Mouse (Mus musculus): Measurements from ENCODE around the gene Sox30. TPM values are rescaled to one million over a fixed set of nuclear protein-coding genes. Genes with fewer than 3 reads are reported as not detected.
A peak's percentile ranks its signal among the peaks of the same experiment; 100 is the strongest.

Sox30 gene
- total RNA-seq, 2 experiments from 2014 or later: 0.06 TPM; not detected in 1

DNA sequence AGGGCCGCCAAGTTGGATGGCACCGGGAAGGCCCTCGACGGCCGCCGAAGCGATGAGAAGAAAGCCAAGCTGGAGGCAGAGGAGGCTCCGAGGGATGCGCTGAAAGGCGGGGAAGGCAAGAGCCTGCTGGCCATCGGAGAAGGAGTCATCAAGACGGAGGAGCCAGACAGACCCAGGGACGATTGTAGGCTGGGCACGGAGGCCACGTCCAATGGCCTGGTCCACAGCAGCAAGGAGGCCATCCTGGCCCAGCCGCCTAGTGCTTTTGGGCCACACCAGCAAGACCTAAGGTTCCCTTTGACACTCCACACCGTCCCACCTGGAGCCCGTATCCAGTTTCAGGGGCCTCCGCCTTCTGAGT is 763 bp downstream of the Sox30 start:
- intact Hi-C loops (cut with DNase I; ENCODE audit: low total_unique reads): no loop called here
- DNase-seq: no peak

DNA sequence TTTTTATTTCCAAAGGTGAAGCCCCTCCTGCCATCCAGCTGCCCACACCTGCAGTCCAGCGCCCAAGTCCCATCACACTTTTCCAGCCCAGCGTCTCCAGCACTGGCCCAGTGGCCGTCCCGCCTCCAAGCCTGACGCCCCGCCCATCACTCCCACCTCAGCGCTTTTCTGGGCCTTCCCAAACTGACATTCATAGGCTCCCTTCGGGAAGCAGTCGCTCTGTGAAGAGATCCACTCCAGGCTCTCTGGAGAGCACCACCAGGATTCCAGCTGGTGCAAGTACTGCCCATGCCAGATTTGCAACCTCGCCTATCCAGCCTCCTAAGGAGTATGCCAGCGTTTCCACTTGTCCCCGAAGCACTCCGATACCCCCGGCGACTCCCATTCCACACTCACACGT is 11.5 kb downstream of the Sox30 start:
- DNase-seq: peak; percentile 9
- intact Hi-C loops (cut with DNase I; ENCODE audit: low total_unique reads): no loop called here

DNA sequence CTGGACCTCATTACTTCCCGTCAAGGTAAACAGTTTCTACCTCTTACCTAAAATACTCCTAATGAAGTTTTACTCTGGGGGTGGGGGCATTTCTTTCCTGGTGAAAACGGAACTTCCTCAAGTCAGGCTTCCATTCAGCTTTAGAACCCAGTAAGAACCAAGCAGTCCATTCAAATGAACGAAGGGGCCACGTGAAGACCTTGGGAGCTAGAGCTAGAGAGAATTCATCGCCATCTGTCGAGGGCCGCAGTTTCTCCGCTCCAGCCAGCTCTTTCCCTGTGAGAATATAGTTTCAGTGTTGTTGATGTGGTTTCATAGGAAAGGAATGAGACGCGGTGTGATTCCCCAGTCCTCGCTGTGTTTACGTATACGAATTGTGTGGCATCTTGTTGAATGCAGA is 12.0 kb downstream of the Sox30 start:
- DNase-seq: no peak
- intact Hi-C loops (cut with DNase I; ENCODE audit: low total_unique reads): no loop called here

DNA sequence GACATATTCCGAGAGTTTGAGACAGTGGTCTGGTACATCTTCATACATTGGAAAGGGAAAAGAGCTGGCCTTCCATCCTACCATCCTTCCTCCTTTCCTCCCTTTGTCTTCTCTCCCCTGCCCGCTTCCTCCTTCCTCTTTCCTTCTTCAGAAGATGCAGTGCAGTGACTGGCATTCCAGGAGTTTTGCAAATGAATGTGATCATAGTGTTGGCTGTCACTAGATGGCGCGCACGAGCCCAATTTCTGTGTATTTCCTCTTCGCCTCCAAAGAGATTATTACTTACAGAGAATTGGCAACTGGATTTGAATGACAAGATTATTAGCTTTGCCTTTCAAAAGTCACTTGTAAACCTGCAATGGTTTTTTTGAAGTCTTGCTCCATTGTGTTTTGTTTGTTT is 36.0 kb downstream of the Sox30 start:
- intact Hi-C loops (cut with DNase I; ENCODE audit: low total_unique reads): loop anchor here (5.0 kb wide), 1 partner anchor 196 kb away; no protein-coding TSS in a partner anchor

DNA sequence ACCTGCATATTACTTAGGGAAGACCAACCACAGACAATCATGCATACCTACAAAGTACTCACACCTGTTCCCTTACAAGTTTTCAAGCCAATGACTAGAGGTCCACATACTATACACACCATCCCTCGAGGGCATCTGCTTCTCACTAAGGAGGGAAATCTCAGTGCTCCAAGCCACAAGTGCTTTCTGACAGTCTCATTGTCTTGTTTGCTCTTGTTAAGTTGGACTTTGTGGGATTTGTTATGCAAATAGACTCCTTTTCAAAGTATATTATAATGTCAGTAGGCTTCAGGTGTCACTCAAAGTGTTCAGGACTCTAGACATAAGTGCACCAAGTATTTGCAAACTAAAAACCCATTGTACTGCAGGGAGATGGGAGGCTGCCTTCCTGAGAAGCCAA is 40.1 kb downstream of the Sox30 start:
- intact Hi-C loops (cut with DNase I; ENCODE audit: low total_unique reads): no loop called here
- no peak for DNase-seq

More for the DNA sequence above, 36.0 kb downstream of the Sox30 start:
- DNase-seq: peak; percentile 63

DNA sequence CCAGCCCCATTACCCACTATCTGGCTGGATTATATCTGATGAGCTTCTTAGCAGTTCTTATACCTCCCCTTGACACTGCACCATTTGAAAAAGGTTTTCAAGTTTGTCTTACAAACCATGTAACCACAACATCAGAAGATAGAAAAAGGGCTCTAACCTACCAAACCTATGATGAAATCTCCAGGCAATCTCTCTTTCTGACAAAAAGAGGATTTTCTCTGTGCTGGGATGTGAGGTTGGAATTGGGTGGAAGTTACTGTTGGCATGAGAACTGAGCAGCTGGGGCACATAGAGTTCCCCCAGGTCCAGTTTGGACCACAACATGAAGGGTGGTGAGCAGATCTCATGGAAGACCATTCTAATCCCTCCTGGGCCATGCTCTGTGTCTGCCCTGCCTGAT is 41.7 kb downstream of the Sox30 start:
- DNase-seq: no peak
- intact Hi-C loops (cut with DNase I; ENCODE audit: low total_unique reads): no loop called here

DNA sequence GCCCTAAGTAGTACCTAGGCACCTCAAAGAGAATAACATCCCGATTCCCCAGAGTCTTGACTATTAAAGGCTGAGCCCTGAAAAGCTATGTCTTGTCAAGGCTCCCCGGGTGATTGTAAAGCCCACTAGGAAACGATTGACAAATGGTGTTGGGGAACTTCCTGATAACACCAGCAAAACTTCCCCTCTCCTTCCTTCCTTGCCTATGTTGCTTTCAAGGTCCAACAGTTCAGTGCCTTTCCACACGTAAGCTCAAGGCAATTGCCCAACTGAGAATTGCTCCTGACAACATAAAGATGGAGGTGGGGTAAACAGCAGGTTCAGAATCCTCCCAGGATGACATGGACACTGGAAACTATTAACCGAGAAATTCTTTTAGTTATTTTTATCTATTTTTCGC is 42.9 kb downstream of the Sox30 start:
- intact Hi-C loops (cut with DNase I; ENCODE audit: low total_unique reads): no loop called here
- no peak for DNase-seq

DNA sequence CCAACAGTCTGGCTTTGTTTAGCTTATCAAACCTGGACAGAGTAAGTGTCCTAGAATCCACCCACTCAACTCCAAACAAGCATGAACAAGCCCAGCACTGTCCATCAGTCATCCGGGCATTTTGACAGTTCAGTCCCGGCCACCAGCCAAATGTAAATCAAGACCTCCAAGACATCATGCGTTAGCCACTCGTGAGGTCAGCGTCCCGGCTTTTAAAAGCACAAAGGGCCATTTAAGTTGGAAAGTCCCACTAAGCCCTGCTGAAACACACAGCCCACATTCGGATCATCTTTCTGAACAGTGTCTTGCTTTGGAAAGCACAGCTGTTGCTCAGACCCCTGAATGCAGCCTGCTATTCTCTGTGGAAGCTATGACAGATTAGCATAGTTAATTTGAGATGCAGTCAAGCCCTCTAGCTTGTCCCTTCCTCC is 45.9 kb downstream of the Sox30 start:
- intact Hi-C loops (cut with DNase I; ENCODE audit: low total_unique reads): no loop called here
- DNase-seq: peak; percentile 63

DNA sequence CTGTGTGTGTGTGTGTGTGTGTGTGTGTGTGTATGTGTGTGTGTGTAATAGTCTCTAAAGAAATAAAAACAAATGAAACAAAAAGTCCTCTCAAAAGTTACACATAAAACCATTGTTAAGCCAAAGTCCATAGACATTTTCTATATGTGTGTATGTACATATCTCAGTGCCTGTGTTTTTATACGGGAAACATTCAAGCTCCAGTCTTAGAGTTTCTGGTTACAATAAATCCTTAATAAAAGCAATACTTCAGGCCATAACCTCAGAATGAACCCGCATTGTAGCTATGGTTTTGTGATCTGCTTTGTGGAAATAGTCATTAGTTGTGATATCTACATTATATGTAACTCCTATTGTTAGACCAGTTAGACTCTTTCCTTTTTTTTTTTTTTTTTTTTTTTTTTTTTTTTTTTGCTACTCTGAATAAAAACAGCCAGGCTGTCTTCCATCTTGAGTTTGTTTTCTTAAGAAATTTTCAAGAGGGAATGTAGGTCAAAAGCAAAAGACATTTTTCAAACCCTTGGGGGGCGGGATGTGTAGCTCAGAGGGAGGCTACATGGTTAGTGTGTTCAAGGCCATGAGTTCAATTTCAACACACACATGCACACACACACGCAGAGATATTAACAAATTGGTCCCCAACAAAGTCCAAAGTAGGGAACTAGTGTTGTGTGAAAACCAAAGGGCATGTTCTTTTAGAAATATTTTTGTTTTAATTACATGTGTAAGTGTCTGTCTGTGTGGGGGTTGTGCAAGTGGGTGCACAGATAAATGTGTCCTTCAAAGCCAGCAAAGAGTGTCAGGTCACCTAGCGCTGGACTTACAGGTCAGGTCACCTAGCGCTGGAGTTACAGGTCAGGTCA is 48.1 kb downstream of the Sox30 start:
- intact Hi-C loops (cut with DNase I; ENCODE audit: low total_unique reads): no loop called here
- no peak for DNase-seq

DNA sequence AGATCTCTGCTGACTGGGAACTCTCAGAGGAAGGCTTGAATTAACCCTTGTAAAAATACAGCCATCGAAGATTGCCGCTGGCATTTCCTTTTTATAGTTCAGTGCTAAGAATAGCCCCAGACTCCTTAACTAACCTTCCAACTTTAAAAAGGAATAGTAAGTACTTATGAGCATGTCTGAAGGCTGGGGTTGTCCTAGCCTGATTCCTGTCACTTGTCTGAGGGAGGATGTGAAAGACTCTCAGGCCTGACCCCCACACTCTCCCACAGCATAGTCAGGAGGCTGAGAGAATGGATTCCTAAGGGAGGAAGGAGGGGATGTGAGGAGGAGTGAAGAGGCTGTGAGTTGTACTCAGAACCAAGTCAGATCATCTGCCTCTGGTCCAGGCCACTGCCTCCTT is 49.4 kb downstream of the Sox30 start:
- intact Hi-C loops (cut with DNase I; ENCODE audit: low total_unique reads): no loop called here
- no peak for DNase-seq

DNA sequence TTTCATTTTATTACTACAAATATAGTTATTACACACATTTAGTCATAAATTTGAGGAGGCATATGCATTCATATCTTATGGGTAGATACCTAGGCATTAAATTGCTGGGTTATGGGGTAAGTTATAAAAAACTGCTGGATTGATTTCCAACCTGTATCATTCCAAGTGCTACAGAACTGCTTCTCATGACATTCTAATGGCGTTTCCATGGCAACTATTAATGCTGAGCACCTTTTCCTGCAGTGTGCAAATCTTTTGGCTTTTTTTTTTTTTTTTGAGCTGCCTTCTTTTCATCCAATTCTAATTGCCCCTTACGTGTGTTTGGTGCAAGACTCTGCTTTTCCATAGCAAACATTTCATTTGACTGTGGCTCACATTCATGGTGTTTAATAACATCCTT is 49.9 kb downstream of the Sox30 start:
- no peak for DNase-seq
- intact Hi-C loops (cut with DNase I; ENCODE audit: low total_unique reads): no loop called here

DNA sequence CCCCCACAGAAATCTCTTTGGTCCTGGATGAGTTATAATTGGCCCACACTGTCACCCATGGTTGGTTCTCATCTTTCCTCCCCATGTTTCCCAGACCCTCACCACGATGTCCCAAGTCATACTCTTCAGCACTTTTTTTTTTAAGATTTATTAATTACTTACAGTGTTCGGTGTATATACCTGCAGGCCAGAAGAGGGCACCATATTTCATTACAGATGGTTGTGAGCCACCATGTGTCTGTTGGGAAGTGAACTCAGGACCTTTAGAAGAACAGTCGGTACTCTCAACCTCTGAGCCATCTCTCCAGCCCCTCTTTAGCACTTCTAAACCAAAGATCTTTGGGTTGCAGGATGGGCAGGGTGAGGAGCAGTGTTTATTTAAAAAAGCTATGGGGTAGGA is 51.4 kb downstream of the Sox30 start:
- no peak for DNase-seq
- intact Hi-C loops (cut with DNase I; ENCODE audit: low total_unique reads): no loop called here

DNA sequence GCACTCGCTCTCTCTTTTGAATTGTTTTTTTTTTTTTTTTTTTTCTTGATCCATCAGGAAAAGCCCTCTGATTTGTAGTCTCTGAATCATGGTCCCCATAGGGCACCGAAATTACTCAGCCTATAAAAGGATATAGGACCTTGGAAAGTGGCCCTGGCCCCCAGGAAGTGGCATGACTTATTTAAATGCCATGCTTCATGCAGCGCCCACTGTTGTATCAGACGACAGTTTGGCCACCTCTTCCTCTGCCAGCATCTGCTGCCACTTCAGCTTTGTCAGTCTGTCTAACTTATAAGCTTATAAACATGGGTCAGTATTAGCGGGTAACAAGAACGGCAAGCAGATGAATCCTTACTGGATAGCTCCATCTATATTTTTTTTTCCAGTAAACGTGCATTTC is 52.8 kb downstream of the Sox30 start:
- intact Hi-C loops (cut with DNase I; ENCODE audit: low total_unique reads): no loop called here
- DNase-seq: no peak

DNA sequence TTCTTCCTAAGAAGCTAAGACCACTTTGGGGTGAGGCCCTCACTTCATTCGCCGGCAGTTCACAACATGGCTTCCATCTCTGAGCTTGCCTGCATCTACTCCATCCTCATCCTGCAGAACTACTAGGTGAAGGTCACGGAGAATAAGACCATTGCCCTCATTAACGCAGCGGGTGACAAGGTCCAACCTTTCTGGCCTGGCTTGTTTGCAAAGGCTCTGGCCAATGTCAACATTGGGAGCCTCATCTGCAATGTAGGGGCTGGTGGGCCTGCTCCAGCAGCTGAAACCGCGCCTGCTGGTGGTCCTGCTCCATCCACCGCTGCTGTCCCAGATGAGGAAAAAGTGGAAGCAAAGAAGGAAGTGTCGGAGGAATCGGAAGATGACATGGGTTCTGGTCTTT is 56.3 kb downstream of the Sox30 start:
- no peak for DNase-seq
- intact Hi-C loops (cut with DNase I; ENCODE audit: low total_unique reads): no loop called here

DNA sequence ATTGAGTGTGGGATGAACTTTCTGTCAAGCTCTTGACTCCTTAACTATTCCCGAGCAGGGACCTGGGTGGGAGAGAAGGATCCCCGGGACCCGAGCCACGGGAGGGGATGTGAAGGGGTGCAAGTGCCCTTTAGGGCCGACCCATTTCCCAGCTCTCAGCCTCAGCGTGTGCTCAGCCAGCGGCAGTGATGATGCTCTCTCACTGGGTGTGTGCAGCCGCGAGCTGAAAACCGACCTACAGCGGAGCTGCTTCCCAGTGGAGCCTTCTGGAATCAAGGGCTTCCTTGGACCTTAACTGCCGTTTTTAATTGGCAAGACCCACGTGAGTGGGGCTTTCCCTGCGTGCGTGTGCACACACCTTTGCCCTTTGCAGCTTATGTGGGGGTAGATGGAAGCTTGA is 58.8 kb downstream of the Sox30 start:
- intact Hi-C loops (cut with DNase I; ENCODE audit: low total_unique reads): no loop called here
- DNase-seq: no peak

DNA sequence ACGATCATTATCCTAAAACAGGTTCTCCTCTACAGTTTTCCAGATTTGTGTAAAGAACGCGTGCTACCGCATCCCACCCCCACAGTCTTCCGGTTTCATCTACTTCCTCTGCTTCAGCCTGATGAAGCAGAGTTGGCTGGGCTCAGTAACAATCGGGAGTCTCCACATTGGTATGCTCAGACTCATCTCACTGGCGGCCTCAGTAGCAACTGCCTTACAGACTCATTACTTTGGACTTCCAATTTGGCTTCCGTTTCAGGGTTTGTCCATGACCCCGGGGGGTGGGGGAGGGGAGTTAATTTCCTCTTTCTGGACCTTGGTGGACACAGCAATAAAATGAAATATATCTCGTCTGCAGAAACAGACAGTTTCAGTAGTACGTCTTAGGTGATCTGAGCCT is 59.2 kb downstream of the Sox30 start:
- DNase-seq: peak; percentile 52
- intact Hi-C loops (cut with DNase I; ENCODE audit: low total_unique reads): no loop called here

DNA sequence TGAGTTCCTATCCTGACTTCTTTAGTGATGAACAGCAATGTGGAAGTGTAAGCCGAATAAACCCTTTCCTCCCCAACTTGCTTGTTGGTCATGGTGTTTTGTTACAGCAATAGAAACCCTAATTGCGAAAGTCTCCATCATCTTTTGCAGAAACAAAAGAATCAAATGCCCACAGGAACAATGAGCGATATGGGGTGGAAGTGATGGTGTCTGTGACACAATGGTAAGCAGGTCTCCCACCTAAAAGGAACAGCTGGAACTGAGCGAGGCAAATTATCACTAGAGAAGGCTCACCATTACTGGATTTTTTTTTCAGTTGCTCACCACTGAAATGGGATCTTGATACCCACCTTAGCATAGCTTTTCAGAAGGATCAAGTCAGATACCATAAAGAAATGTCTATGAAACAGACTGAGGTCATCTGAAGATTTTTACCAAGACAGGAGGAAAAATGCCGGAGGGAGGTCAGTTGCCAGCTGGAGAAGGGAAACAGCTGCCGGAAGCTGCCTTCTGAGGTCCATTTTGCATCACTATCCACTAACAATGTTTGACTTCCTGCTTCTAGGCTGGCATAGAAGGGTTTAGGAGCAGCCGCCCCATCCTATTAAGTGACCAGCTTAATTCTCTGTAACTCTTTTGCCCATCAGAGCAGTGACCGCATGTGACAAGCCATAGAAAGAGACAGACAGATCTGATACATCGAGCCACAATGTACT is 60.9 kb downstream of the Sox30 start:
- no peak for DNase-seq
- intact Hi-C loops (cut with DNase I; ENCODE audit: low total_unique reads): no loop called here

DNA sequence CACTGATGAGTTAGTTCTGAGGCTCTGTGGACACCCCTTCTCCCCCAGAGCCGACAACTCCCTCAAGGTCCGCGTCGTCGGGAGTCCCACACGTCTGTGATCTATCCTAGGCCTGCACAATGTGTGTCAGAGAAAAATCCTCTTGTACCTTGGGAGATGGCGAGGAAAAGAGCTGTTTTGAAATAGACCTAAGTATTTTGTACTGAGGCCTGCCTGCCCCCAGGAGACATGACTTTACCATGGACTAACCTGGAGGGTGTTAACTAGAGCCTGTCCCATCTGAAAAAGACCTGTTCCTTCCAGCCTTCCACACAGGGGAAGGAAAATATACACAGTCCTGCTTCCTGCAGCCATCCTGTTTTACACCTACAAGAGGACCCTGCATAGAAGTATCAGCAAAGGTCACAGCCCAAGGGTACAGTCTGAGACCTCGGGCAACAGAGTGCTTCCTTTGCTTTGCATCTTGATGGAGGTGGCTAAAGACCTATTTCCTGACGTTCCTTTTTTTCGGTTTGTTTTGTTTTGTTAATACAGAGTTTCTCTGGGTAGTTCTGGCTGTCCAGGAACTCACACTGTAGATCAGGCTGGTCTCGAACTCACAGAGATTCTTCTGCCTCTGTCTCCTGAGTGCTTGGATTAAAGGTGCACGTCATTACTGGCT is 61.6 kb downstream of the Sox30 start:
- DNase-seq: no peak
- intact Hi-C loops (cut with DNase I; ENCODE audit: low total_unique reads): no loop called here

DNA sequence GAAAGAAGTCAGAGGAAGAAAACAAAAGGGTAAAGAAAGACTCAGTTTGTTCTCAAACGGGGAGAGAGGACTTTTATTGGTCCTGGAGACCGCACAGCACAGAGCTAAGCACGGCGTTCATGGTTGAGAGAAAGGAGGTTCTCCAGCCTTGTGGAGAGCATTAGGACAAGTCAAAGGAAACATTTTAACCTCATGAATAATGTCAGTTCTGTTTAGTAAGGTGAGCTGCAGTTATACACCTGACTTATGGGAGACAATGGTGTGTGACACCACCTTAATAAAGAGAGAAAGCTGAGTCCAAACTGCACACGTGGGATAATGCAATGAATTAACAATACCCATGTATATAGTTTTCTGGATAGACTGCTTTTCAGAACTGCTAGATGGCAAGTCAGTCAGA is 64.7 kb downstream of the Sox30 start:
- intact Hi-C loops (cut with DNase I; ENCODE audit: low total_unique reads): no loop called here
- DNase-seq: no peak

DNA sequence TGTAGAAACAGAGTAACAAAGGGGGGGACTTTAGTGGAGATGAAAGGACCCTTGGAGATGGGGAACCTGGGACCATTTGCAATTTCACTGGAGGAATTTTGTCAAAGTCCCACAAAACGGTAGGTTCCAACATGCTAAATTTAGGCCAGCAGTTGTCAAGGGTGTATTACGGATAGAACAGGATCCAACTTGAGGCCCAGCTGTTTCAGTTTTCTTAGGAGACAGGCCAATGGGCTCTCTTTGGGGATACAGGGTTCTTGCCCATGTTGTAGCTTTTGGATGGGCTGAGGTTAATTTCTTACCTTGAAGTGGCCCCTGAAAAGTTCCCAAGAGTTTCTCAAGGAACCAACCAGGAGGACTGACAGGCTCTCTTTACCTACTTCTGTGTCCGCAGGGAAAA is 67.2 kb downstream of the Sox30 start:
- intact Hi-C loops (cut with DNase I; ENCODE audit: low total_unique reads): no loop called here
- no peak for DNase-seq

Data from gastrocnemius, postnatal 14 days (tissue).